Mouse (Mus musculus) gonadal fat pad, adult 2 months (tissue): ENCODE measurements around the gene Dpy19l3. TPM values are rescaled to one million over a fixed set of nuclear protein-coding genes. Genes with fewer than 3 reads are reported as not detected.

Experiments
- DNase-seq: peaks from one replicate; pipeline ENCODE4 v3.0.0-alpha.2; 2012; ENCODE audit warnings: low read depth
- polyA plus RNA-seq: library from polyadenylated mRNA; depleted of rRNA; stranded (reverse); fragments of >200 nt; gene quantifications from 2 replicates; pipeline ENCODE4 v1.2.3, GENCODE M21; 2012; rRNA removed

The Dpy19l3 gene
- polyA plus RNA-seq, 1 experiment: 7.9 TPM

- DNase-seq: no peak
These were observed 117.4 kb downstream of the Dpy19l3 start for GRCm38 (mm10) chr7:35636874-35637273.

GRCm38 (mm10) chr7:35636229-35636628 lies 118.0 kb downstream of the Dpy19l3 start:
- no peak for DNase-seq

Other genes starting within 250 kb of the Dpy19l3 start
- gene Tdrd12, start 216.7 kb downstream of the Dpy19l3 start, polyA plus RNA-seq: 0.22 and 0.23 TPM in 2 replicates
- gene Nudt19, start 198.2 kb downstream of the Dpy19l3 start, polyA plus RNA-seq: 32.0 and 36.7 TPM in 2 replicates
- gene Rgs9bp, start 168.9 kb downstream of the Dpy19l3 start, polyA plus RNA-seq: 0.16 and 0.23 TPM in 2 replicates
- gene Ankrd27, start 168.2 kb downstream of the Dpy19l3 start, polyA plus RNA-seq: 29.6 and 33.6 TPM in 2 replicates
- 23.9 and 43.5 TPM in 2 replicates for gene Pdcd5, start 106.9 kb downstream of the Dpy19l3 start, polyA plus RNA-seq
- 7.2 and 9.3 TPM in 2 replicates for gene Zfp507, start 48.5 kb upstream of the Dpy19l3 start, polyA plus RNA-seq